Mouse (Mus musculus) lung, postnatal 10 days (tissue): ENCODE measurements around the gene Rpl14.

Experiments
- DNase-seq: peaks from one replicate; pipeline ENCODE4 v3.0.0; 2021

Gene Rpl14

GRCm38 (mm10) chr9:120614059-120614458, 42.8 kb downstream of the Rpl14 start:
- DNase-seq, result no peak

- no peak for DNase-seq
Measured at GRCm38 (mm10) chr9:120618101-120618500, 46.9 kb downstream of the Rpl14 start.

- DNase-seq, result no peak
Measured at GRCm38 (mm10) chr9:120619347-120619708, 48.1 kb downstream of the Rpl14 start.

GRCm38 (mm10) chr9:120619709-120620408, 48.6 kb downstream of the Rpl14 start:
- DNase-seq, result no peak

- DNase-seq, result no peak
Measured at GRCm38 (mm10) chr9:120620409-120620745, 49.1 kb downstream of the Rpl14 start.
